Mouse (Mus musculus) bone marrow macrophage, adult 2 months (primary cell): ENCODE measurements around the gene Dnajc9.

Experiments used
- CTCF ChIP-seq: IDR thresholded peaks from 2 replicates; pipeline ENCODE4 v1.5.1; 2012; ENCODE audit warnings: low read depth, mild to moderate bottlenecking, low read length, moderate library complexity
- POLR2A ChIP-seq: IDR thresholded peaks from 2 replicates; pipeline ENCODE4 v1.6.1; 2012; ENCODE audit warnings: mild to moderate bottlenecking, low read depth, low read length, borderline replicate concordance

GRCm38 (mm10) chr14:20379753-20380430 is 8.8 kb downstream of the Dnajc9 start:
- no peak for TF ChIP-seq POLR2A
- no peak for TF ChIP-seq CTCF
